Mouse (Mus musculus) thymus, adult 2 months (tissue): Measurements from ENCODE around the gene Capn15.

Source experiments
- CTCF ChIP-seq: fragments of 200-500 bp; IDR thresholded peaks from 2 replicates; pipeline ENCODE4 v1.5.1; 2012; ENCODE audit warnings: mild to moderate bottlenecking, control low read depth, low read length, moderate library complexity, borderline replicate concordance; ENCODE audit not compliant: control insufficient read depth, poor library complexity, insufficient read depth; ENCODE audit errors: extremely low read depth
- POLR2A ChIP-seq: fragments of 200-500 bp; IDR thresholded peaks from 2 replicates; pipeline ENCODE4 v1.6.1; 2012; ENCODE audit warnings: mild to moderate bottlenecking, low read length, control low read depth, moderate library complexity; ENCODE audit not compliant: control insufficient read depth, poor library complexity, insufficient read depth; ENCODE audit errors: extremely low read depth

- TF ChIP-seq POLR2A, result no peak
- TF ChIP-seq CTCF, result no peak
Measured at GRCm38 (mm10) chr17:25951225-25951802, 34.3 kb downstream of the Capn15 start.
